Mouse (Mus musculus) neural tube, embryonic 14.5 days (tissue): ENCODE data around the gene Gm49395. TPM values are rescaled to one million over a fixed set of nuclear protein-coding genes. Genes with fewer than 3 reads are reported as not detected.

Source experiments
- ATAC-seq: fragments of 200-750 bp; cut with Nextera tagmentation; 2 replicates; pipeline ENCODE4 v1.8.0; 2017; ENCODE audit warnings: low read depth, mild to moderate bottlenecking, moderate TSS enrichment, moderate library complexity
- H3K27ac ChIP-seq: fragments of 300-500 bp; sonication (generic); 2 replicates; pipeline ENCODE4 v1.5.1; 2014; ENCODE audit warnings: low read depth, mild to moderate bottlenecking, control low read depth, low read length, moderate library complexity, mixed read lengths
- H3K27me3 ChIP-seq: fragments of 300-500 bp; sonication (generic); 2 replicates; pipeline ENCODE4 v1.6.1; 2014; ENCODE audit warnings: low read length; ENCODE audit not compliant: control insufficient read depth, insufficient read depth
- H3K36me3 ChIP-seq: fragments of 300-500 bp; sonication (generic); 2 replicates; pipeline ENCODE4 v1.6.1; 2014; ENCODE audit warnings: low read length, mixed read lengths; ENCODE audit not compliant: control insufficient read depth, insufficient read depth
- H3K4me1 ChIP-seq: fragments of 300-500 bp; sonication (generic); 2 replicates; pipeline ENCODE4 v1.6.1; 2014; ENCODE audit warnings: low read length; ENCODE audit not compliant: control insufficient read depth, insufficient read depth
- H3K4me2 ChIP-seq: fragments of 300-500 bp; sonication (generic); 2 replicates; pipeline ENCODE4 v1.6.1; 2014; ENCODE audit warnings: mild to moderate bottlenecking, low read depth, low read length, control low read depth
- H3K4me3 ChIP-seq: fragments of 300-500 bp; sonication (generic); 2 replicates; pipeline ENCODE4 v1.5.1; 2014; ENCODE audit warnings: low read depth, low read length, control low read depth, mixed read lengths
- H3K9ac ChIP-seq: fragments of 300-500 bp; sonication (generic); replicated peaks from 2 replicates; pipeline ENCODE4 v1.6.1; 2014; ENCODE audit warnings: low read depth, mild to moderate bottlenecking, control low read depth, low read length, mixed read lengths
- H3K9me3 ChIP-seq: fragments of 300-500 bp; sonication (generic); 2 replicates; pipeline ENCODE4 v1.6.1; 2016; ENCODE audit warnings: low read length; ENCODE audit not compliant: control insufficient read depth
- WGBS: fragments of 180-500 bp; shearing (Covaris S2); extraction: QIAGEN DNeasy Blood & Tissue Kit; methylation state at CpG from one replicate; pipeline ENCODE4 v1.1.7; 2014; 5-methylcytosine and 5-hydroxymethylcytosine counted together
- polyA plus RNA-seq: library from polyadenylated mRNA; unstranded; fragments of >200 nt; fragmentation: Nextera tagmentation; extraction: Ambion mirVana; gene quantifications from 2 replicates; pipeline ENCODE4 v1.2.1, GENCODE M21; 2014

Gm49395 gene
- polyA plus RNA-seq, result 1.8 and 4.0 TPM in 2 replicates

- 0 out of 2 replicates have a peak, but pooled peaks cover 2% of the 10 kb centered on the region for H3K4me1 ChIP-seq
- ATAC-seq, result peak; percentile 82
- H3K9ac ChIP-seq, result peak within 1 kb of the TSS; percentile 50
- peaks cover 16% of the 10 kb centered on the region for H3K27me3 ChIP-seq
- H3K9me3 ChIP-seq, result no peaks in the 10 kb centered on the region
- under 1% methylated on average over 39 of the region's 39 CpGs for WGBS
- H3K27ac ChIP-seq, result 0 out of 2 replicates have a peak within 1 kb of the TSS, but pooled peaks have one; percentile 16
- no peaks in the 10 kb centered on the region for H3K36me3 ChIP-seq
- H3K4me2 ChIP-seq, result peak within 1 kb of the TSS; percentile 96
- peak within 1 kb of the TSS; percentile 41 for H3K4me3 ChIP-seq
Measured at GRCm38 (mm10) chr13:115101355-115102191, at the start of gene Gm49395, which contains the start of gene Itga1. Gene Gm49395 (minus strand): TSS chr13:115101921. Gene Itga1 (minus strand): TSS chr13:115101964.

- 96% methylated on average over 1 of the region's 1 CpGs for WGBS
- Histone ChIP-seq H3K27me3 (no peaks in the 10 kb centered on the region), H3K36me3 (no peaks in the 10 kb centered on the region), H3K9ac (no peak overlapping the region), H3K4me2 (no peak overlapping the region), H3K4me3 (no peak overlapping the region), H3K4me1 (no peaks in the 10 kb centered on the region), H3K27ac (no peak overlapping the region), H3K9me3 (no peaks in the 10 kb centered on the region)
- no peak for ATAC-seq
Measured at GRCm38 (mm10) chr13:115150602-115151001, 48.9 kb upstream of the Gm49395 start.

GRCm38 (mm10) chr13:115149849-115150248, 48.1 kb upstream of the Gm49395 start:
- no peak for ATAC-seq
- Histone ChIP-seq H3K4me3 (no peak overlapping the region), H3K27ac (no peak overlapping the region), H3K27me3 (no peaks in the 10 kb centered on the region), H3K9ac (no peak overlapping the region), H3K36me3 (no peaks in the 10 kb centered on the region), H3K9me3 (no peaks in the 10 kb centered on the region), H3K4me2 (no peak overlapping the region), H3K4me1 (no peaks in the 10 kb centered on the region)
- 87% methylated on average over 6 of the region's 6 CpGs for WGBS

DNA sequence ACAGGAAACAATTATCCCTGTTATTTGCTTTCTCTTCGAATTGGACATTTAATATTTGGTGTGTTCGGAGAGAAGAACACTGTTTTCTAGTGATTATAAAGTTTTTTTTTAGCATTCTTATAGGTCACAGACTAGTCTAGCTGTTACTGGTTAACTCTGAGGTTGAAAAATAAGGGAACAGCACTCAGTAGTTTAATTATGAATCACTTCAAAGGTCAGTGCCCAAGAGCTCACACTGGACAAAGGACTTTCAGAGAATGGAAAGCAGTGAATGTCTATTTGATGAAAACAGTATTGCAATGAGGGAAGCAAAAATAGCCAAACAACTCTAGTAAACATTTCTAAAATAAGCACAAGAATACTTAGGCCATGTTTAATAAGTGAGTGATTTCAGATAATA, 41.9 kb upstream of the Gm49395 start:
- Histone ChIP-seq H3K4me3 (no peak overlapping the region), H3K4me2 (no peak overlapping the region), H3K27ac (no peak overlapping the region), H3K9ac (no peak overlapping the region), H3K4me1 (no peaks in the 10 kb centered on the region), H3K9me3 (no peaks in the 10 kb centered on the region), H3K36me3 (no peaks in the 10 kb centered on the region), H3K27me3 (no peaks in the 10 kb centered on the region)
- 89% methylated on average over 2 of the region's 2 CpGs for WGBS
- no peak for ATAC-seq

GRCm38 (mm10) chr13:115142066-115142465, 40.3 kb upstream of the Gm49395 start:
- no peaks in the 10 kb centered on the region for H3K36me3 ChIP-seq
- no peaks in the 10 kb centered on the region for H3K27me3 ChIP-seq
- no peak overlapping the region for H3K9ac ChIP-seq
- H3K27ac ChIP-seq, result no peak overlapping the region
- 93% methylated on average over 3 of the region's 3 CpGs for WGBS
- H3K9me3 ChIP-seq, result no peaks in the 10 kb centered on the region
- H3K4me1 ChIP-seq, result no peaks in the 10 kb centered on the region
- H3K4me2 ChIP-seq, result no peak overlapping the region
- H3K4me3 ChIP-seq, result no peak overlapping the region
- no peak for ATAC-seq

- WGBS, result 91% methylated on average over 7 of the region's 7 CpGs
- H3K27ac ChIP-seq, result no peak overlapping the region
- H3K27me3 ChIP-seq, result no peaks in the 10 kb centered on the region
- no peaks in the 10 kb centered on the region for H3K36me3 ChIP-seq
- no peak for ATAC-seq
- no peaks in the 10 kb centered on the region for H3K4me1 ChIP-seq
- H3K9me3 ChIP-seq, result no peaks in the 10 kb centered on the region
- H3K4me3 ChIP-seq, result no peak overlapping the region
- H3K4me2 ChIP-seq, result no peak overlapping the region
- no peak overlapping the region for H3K9ac ChIP-seq
Measured at GRCm38 (mm10) chr13:115138513-115138912, 36.8 kb upstream of the Gm49395 start.

DNA sequence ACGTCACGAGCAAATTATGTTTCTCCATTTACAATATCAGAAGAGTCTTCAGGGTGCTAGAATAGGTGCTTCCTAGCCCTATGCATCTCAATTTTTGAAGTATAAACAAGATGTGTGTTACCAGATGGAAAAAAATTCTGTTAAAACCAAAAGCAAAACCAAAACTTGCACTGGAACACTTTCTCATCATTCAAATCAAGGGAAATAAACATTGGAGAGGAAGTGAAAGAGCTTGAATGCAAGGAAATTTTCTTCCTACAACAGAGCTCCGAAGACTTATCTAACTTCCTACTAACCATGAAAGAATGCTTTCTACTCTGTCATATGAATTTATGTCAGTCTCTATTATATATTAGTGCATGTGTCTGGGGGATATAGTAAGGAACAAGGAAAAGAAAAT, 35.0 kb upstream of the Gm49395 start:
- H3K4me3 ChIP-seq, result no peak overlapping the region
- ATAC-seq, result no peak
- H3K27me3 ChIP-seq, result no peaks in the 10 kb centered on the region
- H3K4me1 ChIP-seq, result no peaks in the 10 kb centered on the region
- WGBS, result 91% methylated on average over 3 of the region's 3 CpGs
- H3K9me3 ChIP-seq, result no peaks in the 10 kb centered on the region
- no peaks in the 10 kb centered on the region for H3K36me3 ChIP-seq
- no peak overlapping the region for H3K4me2 ChIP-seq
- H3K9ac ChIP-seq, result no peak overlapping the region
- H3K27ac ChIP-seq, result no peak overlapping the region

GRCm38 (mm10) chr13:115132435-115132834, 30.7 kb upstream of the Gm49395 start:
- ATAC-seq, result no peak
- Histone ChIP-seq H3K4me2 (no peak overlapping the region), H3K4me1 (no peaks in the 10 kb centered on the region), H3K36me3 (no peaks in the 10 kb centered on the region), H3K27me3 (no peaks in the 10 kb centered on the region), H3K9me3 (no peaks in the 10 kb centered on the region), H3K4me3 (no peak overlapping the region), H3K9ac (no peak overlapping the region), H3K27ac (no peak overlapping the region)
- 46% methylated on average over 5 of the region's 5 CpGs for WGBS

GRCm38 (mm10) chr13:115131381-115131780, 29.7 kb upstream of the Gm49395 start:
- Histone ChIP-seq H3K4me3 (no peak overlapping the region), H3K4me2 (no peak overlapping the region), H3K9ac (no peak overlapping the region), H3K36me3 (no peaks in the 10 kb centered on the region), H3K27me3 (no peaks in the 10 kb centered on the region), H3K4me1 (no peaks in the 10 kb centered on the region), H3K9me3 (no peaks in the 10 kb centered on the region), H3K27ac (no peak overlapping the region)
- WGBS, result 86% methylated on average over 3 of the region's 3 CpGs
- no peak for ATAC-seq
